Mouse (Mus musculus): ENCODE data around the gene Car1.

DNA sequence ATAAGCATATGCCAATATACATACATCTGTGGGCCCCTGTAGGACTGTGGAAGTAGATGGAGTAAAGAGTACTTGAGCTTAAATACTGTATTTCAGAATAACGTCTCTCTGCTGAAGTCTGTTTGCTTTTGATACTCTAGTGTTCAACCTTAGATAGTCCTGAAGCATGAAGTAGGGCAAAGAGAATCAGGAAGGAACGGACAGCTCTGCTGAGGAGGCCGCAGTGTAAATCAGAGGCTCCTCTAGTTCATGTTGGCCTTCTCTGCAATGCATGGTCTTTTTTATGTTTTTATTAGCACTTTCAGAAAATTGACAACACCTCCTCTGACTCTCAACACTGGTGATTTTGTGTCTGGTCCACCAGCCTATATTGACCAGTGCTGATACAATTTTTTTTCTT lies 2.2 kb downstream of the Car1 start:
- no peak for TF ChIP-seq GATA1 (IDR thresholded peaks at IDR 0.05; ENCODE audit: low read length)
- TF ChIP-seq TAL1 (IDR thresholded peaks at IDR 0.05; ENCODE audit: low read length) = no peak
